Mouse (Mus musculus): Measurements from ENCODE around the gene Zfp553.

GRCm38 (mm10) chr7:127211014-127211745 lies 21.7 kb upstream of the Zfp553 start:
- TF ChIP-seq CTCF (conservative IDR thresholded peaks at IDR 0.05 in 1 of 2, IDR thresholded peaks at IDR 0.05 in 1 of 2; ENCODE audit: low read depth in 2 of 2, low read length in 2 of 2) = no peak
- no peak for TF ChIP-seq USF1 (IDR thresholded peaks at IDR 0.05; ENCODE audit: low read depth, low read length)
- TF ChIP-seq KAT2A (IDR thresholded peaks at IDR 0.05; ENCODE audit: insufficient replicate concordance, low read length) = no peak
- no peak for TF ChIP-seq ZMIZ1 (IDR thresholded peaks at IDR 0.05; ENCODE audit: low read depth, low read length)
- TF ChIP-seq TBP (conservative IDR thresholded peaks at IDR 0.05; ENCODE audit: low read depth, low read length) = no peak
- no peak for TF ChIP-seq POLR2A (IDR thresholded peaks at IDR 0.05; ENCODE audit: low read depth, low read length)
- no peak for TF ChIP-seq TCF12 (IDR thresholded peaks at IDR 0.05; ENCODE audit: low read depth, low read length)
- TF ChIP-seq PAX5 (IDR thresholded peaks at IDR 0.05; ENCODE audit: low read length) = no peak
- TF ChIP-seq IRF4 (IDR thresholded peaks at IDR 0.05; ENCODE audit: low read depth, low read length) = no peak
- TF ChIP-seq JUN (IDR thresholded peaks at IDR 0.05; ENCODE audit: insufficient read depth, low read depth, low read length) = no peak
- TF ChIP-seq NELFE (IDR thresholded peaks at IDR 0.05; ENCODE audit: low read depth, low read length) = no peak
- no peak for TF ChIP-seq RCOR1 (conservative IDR thresholded peaks at IDR 0.05; ENCODE audit: low read depth, low read length)
